ENCODE assay signal across 24 mouse cellular contexts in genomic region chr12:4978324-4978723, GRCm38 (mm10).
"Had no signal": no experiment of that assay in that cellular context is flagged by ENCODE, and none has a peak within 500 bp of the region (broad histone marks: within the 10 kb centered on the region; RNA-seq: fewer than 3 reads in every experiment).

No protein-coding gene starts in this region.

- H3K9me3 ChIP-seq: hindbrain, embryonic 10.5 days; hindbrain, embryonic 12.5 days; intestine, embryonic 15.5 days; limb, embryonic 10.5 days; limb, embryonic 12.5 days had no signal

- H3K9ac ChIP-seq: hindbrain, embryonic 12.5 days; hindbrain, embryonic 14.5 days; intestine, embryonic 15.5 days; limb, embryonic 12.5 days had no signal

- H3K4me2 ChIP-seq: heart, embryonic 11.5 days; hindbrain, embryonic 12.5 days; hindbrain, embryonic 14.5 days; intestine, embryonic 15.5 days; limb, embryonic 12.5 days had no signal

- H3K27ac ChIP-seq: heart, adult 2 months; hindbrain, embryonic 10.5 days; hindbrain, embryonic 12.5 days; hindbrain, embryonic 14.5 days; intestine, embryonic 15.5 days; layer of hippocampus, adult 2 months; left cerebral cortex, adult 2 months; limb, embryonic 10.5 days; limb, embryonic 12.5 days had no signal

- H3K4me3 ChIP-seq: heart, adult 2 months; hindbrain, embryonic 10.5 days; hindbrain, embryonic 12.5 days; intestine, embryonic 15.5 days; layer of hippocampus, adult 2 months; left cerebral cortex, adult 2 months; limb, embryonic 10.5 days; limb, embryonic 12.5 days had no signal

- ATAC-seq: hindbrain, embryonic 16.5 days; inflammation-experienced regulatory T-cells, adult 6 months; intestine, embryonic 15.5 days; intestine, postnatal 0 days had no signal

- DNase-seq: gastrocnemius, postnatal 14 days; gastrocnemius, postnatal 36 days; heart, adult 11 months; heart, adult 2 months; heart, postnatal 10 days; heart, postnatal 4 days; kidney, adult 18-20 months; kidney, adult 8-10 months; kidney, postnatal 10 days; kidney, postnatal 25 days; kidney, postnatal 4 days; liver had no signal

- H3K27me3 ChIP-seq: hindbrain, embryonic 12.5 days; intestine, embryonic 15.5 days; limb, embryonic 12.5 days had no signal

- H3K4me1 ChIP-seq: hindbrain, embryonic 10.5 days; hindbrain, embryonic 12.5 days; intestine, embryonic 15.5 days; limb, embryonic 10.5 days; limb, embryonic 12.5 days had no signal
